Mouse (Mus musculus) adrenal gland, postnatal 4 days (tissue): ENCODE results near the gene 4933414I15Rik. TPM values are rescaled to one million over a fixed set of nuclear protein-coding genes. Genes with fewer than 3 reads are reported as not detected.

ENCODE experiments used
- total RNA-seq, 2 experiments: library from RNA; stranded (reverse); gene quantifications; 2 replicates each; pipeline ENCODE4 v1.2.3; 2021

The 4933414I15Rik gene
- total RNA-seq, 2 experiments from 2014 or later: not detected

Other genes with a start within 250 kb of the 4933414I15Rik start
- gene Zfp354c, start 116.0 kb downstream of the 4933414I15Rik start, total RNA-seq: 10 to 100 TPM; 13.8 to 18.4 TPM
- under 1 TPM; 0.64 to 0.71 TPM for gene Zfp879, start 102.2 kb downstream of the 4933414I15Rik start, total RNA-seq
- not detected for gene Grm6, start 93.1 kb downstream of the 4933414I15Rik start, total RNA-seq
- 1 to 10 TPM; 6.0 to 6.7 TPM for gene Zfp454, start 56.1 kb downstream of the 4933414I15Rik start, total RNA-seq
- 10 to 100 TPM; 10.3 to 10.7 TPM for gene Zfp2, start 27.6 kb downstream of the 4933414I15Rik start, total RNA-seq
- 1 to 10 TPM; 1.8 to 2.9 TPM for gene Zfp354b, start 12.1 kb downstream of the 4933414I15Rik start, total RNA-seq
- not detected for gene Prop1, start 10.0 kb upstream of the 4933414I15Rik start, total RNA-seq
- not detected for gene Olfr1378, start 22.8 kb upstream of the 4933414I15Rik start, total RNA-seq
- gene Olfr1377, start 38.2 kb upstream of the 4933414I15Rik start, total RNA-seq: not detected
- not detected for gene Olfr51, start 59.8 kb upstream of the 4933414I15Rik start, total RNA-seq
- gene Olfr54, start 70.5 kb upstream of the 4933414I15Rik start, total RNA-seq: under 1 TPM; 0.45 to 0.67 TPM
- gene Olfr1375, start 104.3 kb upstream of the 4933414I15Rik start, total RNA-seq: not detected
- 1 to 10 TPM; 7.1 to 8.7 TPM for gene Zfp354a, start 115.5 kb upstream of the 4933414I15Rik start, total RNA-seq